Mouse (Mus musculus): ENCODE data around the gene Mmab. TPM values are rescaled to one million over a fixed set of nuclear protein-coding genes. Genes with fewer than 3 reads are reported as not detected.

Gene Mmab
- 6.1 and 6.2 TPM in 2 replicates for polyA plus RNA-seq (2012; rRNA removed)

GRCm38 (mm10) chr5:114443566-114444367 is at the start of gene Mmab, which contains the start of gene Mvk:
Gene Mmab (minus strand): TSS chr5:114444060.
Gene Mvk (plus strand): TSS chr5:114444269.

Other genes starting within 250 kb of the Mmab start
- not detected in 2 replicates for gene Foxn4, start 170.3 kb downstream of the Mmab start, polyA plus RNA-seq (2012; rRNA removed)
- 0.14 and 1.1 TPM in 2 replicates for gene Myo1h, start 154.9 kb downstream of the Mmab start, polyA plus RNA-seq (2012; rRNA removed)
- gene Kctd10, start 63.6 kb downstream of the Mmab start, polyA plus RNA-seq (2012; rRNA removed) = 66.1 and 69.2 TPM in 2 replicates
- gene Ube3b, start 63.5 kb downstream of the Mmab start, polyA plus RNA-seq (2012; rRNA removed) = 46.2 and 47.8 TPM in 2 replicates
- gene Mvk, start 209 bp upstream of the Mmab start, polyA plus RNA-seq (2012; rRNA removed) = 40.7 and 50.5 TPM in 2 replicates
- 2.9 and 3.4 TPM in 2 replicates for gene Fam222a, start 124.0 kb upstream of the Mmab start, polyA plus RNA-seq (2012; rRNA removed)
- gene Trpv4, start 214.4 kb upstream of the Mmab start, polyA plus RNA-seq (2012; rRNA removed) = 5.7 and 5.9 TPM in 2 replicates
- 221 and 237 TPM in 2 replicates for gene Gltp, start 246.9 kb upstream of the Mmab start, polyA plus RNA-seq (2012; rRNA removed)